Mouse (Mus musculus): ENCODE measurements at regions not wholly inside any gene's neighbourhood (a gene's known extent, or its start where the extent isn't known, plus 50 kb on each side); places are given as distances from the start of the nearest gene placed in this dataset.

DNA sequence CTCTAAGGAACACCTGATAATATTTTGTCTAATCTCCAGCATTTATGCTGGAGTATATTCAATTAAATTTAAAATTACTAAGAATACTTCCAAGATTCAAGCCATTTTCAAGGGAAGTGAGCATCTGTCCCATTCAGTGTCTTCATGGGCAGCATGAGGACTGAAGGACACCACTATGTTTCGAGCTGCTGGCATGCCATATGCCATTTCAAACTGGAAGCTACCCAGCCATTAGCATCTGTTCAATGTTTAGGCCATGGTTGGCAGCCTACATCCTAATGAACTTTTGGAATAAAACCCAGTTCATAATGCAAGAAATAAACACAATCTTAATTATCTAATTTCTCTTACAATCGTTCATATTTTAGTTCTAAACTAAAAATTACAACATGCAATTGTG lies 371.5 kb upstream of the 4933412E24Rik start:
- DNase-seq (ENCODE audit: low spot score in 2 of 2) = no peak
- intact Hi-C loops (cut with DNase I) = no loop called here

All from left cerebral cortex, postnatal 36 days (tissue).